Mouse (Mus musculus) frontal cortex, adult 2 months (tissue): ENCODE measurements around the gene Ttc23. TPM values are rescaled to one million over a fixed set of nuclear protein-coding genes. Genes with fewer than 3 reads are reported as not detected.

Experiments used
- DNase-seq, 2 experiments: peaks; one replicate each; pipeline ENCODE4 v3.0.0; 2022; ENCODE audit warnings: low spot score in 1 of 2; ENCODE audit errors: extremely low spot score in 1 of 2
- polyA plus RNA-seq: library from polyadenylated mRNA; depleted of rRNA; stranded (reverse); fragments of >200 nt; gene quantifications from 2 replicates; pipeline ENCODE4 v1.2.3, GENCODE M21; 2012

The Ttc23 gene
- polyA plus RNA-seq, 1 experiment, result 5.5 TPM

DNA sequence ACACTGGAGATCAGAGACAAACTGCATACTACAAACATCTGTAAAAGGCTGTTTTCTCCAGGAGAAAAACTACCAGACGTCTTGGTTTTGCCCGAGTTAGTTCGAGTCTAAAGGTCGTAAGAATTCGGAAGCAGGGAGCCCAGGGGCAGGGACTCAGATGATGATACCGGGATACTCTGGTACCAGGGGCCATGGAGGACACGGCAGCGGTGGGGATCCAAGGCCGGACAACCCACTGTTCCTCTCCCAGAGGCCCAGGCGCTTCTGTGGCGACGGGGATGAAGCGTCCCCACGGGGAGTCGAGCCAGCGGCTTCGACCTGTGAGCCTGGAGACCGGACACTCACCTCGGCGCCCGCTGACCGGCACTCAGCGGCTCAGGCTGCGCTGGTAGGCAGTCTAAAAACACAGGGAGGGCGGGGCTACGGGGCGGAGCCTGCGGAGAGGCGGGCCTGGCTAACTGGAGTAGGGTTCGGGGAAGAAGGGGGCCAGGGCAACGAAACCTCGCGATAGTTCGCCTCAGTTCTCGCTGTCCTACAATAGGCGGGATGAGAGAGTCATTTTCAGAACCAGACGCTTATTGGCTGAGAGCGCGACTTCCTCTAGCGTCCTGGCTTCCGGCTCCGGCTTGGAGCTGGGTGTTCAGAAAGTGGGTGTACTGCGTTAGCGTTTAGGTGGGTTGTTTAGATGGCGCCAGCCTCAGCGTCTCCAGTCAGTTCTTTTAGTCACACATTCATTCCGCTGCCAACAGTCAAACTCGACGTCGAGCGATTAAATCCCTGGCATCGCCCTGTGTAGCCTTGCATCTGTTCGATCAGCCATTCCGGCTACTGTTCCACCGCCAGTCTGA is 2.2 kb upstream of the Ttc23 start, which contains the start of gene Lrrc28:
Gene Lrrc28 (minus strand): TSS at position 436 of the 848 bp plus-strand sequence.
- peak; percentile 99 to 100 for DNase-seq

DNA sequence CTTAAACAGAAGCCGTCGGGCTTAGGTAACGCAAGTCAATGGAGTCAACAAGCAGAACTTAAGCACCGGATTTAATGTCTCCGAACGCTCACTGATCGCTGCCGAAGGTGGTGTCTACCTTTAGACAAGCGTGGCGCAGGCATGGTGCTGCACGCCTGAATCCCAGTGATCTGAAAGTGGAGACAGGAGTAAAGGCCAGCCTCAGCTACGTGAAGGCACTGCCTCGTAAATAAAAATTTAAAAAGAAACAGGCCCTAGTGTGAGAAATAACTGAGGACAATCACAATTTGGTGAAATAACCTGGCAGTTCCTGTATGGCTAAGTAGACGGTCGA is 1.6 kb upstream of the Ttc23 start:
- DNase-seq, result no peak

DNA sequence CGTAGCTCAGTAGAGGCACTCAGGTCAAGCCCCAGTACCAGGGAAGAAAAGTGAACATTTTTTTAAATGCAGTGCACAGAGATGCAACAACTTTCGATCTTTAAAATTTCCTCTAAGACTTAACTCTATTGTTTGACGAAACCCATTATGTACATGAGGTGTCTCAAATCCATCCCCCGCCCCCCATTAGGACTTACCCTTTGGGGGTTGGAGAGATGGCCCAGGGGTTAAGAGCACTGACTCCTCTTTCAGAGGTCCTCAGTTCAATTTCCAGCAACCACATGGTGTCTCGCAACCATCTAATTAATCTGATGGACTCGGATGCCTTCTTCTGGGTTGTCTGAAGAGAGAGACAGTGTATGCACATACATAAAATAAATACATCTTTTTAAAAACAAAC is 1.1 kb upstream of the Ttc23 start:
- no peak for DNase-seq

DNA sequence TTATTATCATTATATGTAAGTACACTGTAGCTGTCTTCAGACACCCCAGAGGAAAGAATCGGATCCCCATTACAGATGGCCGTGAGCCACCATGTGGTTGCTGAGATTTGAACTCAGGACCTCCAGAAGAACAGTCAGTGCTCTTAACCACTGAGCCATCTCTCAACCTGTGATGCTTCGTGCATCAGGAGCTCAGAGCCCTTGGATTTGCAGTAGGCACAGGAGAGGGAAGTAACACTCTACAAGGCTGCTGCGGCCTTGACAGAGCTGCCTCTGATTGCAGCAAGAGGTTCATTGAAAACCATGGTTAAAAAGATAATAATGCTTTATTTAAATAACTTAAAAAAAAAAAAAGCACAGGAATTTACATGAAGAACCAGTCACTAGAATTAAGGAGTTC is 1.2 kb downstream of the Ttc23 start:
- DNase-seq, result no peak

DNA sequence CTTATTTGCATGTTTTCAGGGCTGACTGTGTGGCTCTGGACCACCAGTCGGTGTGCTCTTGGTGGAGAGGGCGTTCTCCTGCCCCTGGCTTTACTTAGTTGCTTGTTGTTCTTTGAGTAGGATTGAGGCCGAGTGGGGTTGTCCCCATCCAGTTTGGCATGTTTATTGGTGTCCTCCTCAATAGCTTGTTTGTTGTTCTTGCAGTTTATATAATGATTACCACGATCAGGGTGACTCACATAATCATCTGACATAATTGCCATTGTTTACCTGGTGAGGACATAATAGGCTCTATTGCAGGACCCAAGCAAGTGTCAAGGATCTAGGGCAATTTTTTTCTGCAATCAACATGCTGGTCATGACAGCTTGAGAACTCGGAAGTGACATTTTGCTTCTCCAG is 5.0 kb downstream of the Ttc23 start:
- DNase-seq, result no peak

DNA sequence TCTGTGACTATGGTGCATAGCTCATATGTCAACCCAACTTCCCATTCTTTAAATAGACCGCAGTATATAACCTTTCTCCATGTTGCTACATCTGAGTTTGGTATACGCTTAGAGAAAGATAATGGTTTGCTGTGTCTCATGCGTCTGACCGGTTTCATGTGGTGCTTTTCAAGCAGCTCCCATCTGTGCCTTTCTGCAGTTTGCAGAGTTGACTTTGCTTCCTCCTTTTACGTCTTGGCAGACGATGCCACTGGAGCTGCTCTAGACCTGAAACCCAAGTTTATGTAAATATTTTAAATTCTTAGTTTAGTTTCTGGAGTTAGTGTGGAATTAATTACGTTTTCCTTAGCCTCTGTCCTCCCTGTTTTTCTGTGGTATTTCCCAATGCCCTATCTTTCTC is 7.5 kb downstream of the Ttc23 start:
- peak in 1 of 2 experiments; percentile 33 for DNase-seq

DNA sequence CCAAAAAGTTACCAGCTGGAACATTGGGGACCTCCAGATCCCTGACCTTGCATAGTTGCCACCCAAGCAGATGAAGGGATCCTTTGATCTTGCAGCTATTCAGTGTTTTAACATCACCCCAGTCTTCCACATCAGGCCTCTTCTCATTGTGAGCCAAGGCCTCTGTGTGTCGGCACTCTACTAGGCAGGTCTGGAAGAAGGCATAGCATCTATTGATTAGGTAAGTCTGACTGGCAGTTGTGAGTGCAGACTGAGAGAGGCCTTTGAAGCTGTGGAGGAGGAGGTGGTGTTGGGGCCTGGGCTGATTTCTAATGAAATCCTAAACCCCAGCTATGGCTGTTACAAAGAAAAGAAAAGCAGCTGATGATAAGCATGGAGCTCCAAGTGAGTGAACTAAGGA is 8.0 kb downstream of the Ttc23 start:
- no peak for DNase-seq

DNA sequence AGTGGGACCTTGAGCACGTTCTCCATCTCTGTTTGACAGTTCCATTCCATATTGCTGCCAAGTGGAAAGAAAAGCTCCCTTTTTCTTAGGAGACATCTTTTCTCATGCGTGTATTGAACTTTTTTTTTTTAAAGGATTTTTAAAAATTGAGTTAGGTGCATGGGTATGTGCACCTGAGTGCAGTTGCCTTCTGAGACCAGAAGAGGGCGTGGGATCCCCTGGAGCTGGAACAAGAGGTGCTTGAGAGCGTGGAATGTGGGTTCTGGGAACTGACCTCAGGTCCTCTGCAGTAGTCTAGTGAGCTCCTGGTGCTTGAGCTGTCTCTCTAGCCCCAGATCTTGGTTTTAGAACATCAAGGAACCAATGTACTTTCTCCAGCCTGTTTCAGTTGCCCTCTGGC is 10.9 kb downstream of the Ttc23 start:
- DNase-seq, result no peak

DNA sequence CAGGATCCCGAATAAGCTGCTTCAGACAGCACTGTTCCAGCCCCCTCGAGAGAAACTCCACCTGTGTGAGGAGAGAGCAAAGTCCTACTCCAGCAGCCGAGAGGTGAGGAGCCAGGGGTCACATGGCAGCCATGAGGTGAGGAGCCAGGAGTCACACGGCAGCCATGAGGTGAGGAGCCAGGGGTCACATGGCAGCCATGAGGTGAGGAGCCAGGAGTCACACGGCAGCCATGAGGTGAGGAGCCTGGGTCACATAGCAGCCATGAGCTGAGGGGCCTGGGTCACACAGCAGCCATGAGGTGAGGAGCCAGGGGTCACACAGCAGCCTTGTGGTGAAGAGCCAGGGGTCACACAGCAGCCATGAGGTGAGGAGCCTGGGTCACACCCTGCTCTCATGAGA is 15.2 kb downstream of the Ttc23 start:
- no peak for DNase-seq

DNA sequence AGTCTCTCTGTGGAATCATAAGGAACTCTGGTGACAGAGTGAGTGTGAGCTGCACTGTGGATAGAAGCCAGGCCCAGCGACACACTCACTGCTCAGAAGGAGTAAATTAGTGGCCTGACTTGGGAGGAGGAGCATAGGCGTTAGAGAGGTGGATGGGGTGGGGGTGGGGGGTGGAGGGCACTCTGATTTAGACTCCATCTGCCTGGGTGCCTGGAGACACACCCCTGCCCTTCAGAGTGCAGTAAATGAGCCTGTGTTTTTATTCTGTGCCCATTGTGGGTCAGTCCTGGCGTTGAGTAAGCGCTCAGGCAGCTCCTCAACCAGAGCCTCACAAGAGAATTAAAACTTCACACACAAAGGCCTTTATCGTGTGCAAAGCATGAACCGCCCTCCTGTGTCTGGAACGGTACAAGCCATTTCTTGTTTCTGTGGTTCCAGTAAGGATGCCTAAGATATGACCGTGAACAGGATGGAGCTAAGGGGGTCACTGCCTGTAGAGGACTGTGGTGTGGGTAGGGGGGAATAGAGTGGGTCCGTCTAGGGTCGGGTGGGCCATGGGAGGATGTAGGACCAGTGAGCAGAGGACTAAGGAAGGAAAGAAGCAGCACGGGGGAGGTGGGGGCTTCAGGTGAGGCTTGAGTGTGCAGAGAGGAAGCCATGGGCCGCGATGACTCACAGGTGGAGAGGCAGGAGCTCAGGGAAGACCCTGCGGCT is 16.9 kb downstream of the Ttc23 start:
- DNase-seq, result no peak

DNA sequence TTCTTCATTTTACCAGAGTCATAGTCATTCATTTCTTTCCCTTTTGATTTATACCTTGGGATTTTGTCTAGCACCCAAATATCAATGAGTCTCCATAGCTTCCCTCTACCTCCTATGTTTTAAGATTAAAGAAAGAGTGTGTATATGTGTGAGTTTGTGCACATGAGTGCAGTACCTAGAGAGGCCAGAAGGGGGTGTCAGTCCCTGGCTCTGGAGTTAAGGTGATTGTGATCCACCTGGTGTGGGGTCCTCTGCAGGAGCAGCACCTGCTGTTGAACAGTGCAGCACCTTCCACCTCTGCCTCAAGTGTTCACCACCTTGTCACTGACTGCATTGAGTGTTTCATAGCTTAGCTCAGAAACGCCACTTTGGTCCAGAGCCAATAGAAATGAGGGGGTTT is 23.8 kb downstream of the Ttc23 start:
- no peak for DNase-seq

DNA sequence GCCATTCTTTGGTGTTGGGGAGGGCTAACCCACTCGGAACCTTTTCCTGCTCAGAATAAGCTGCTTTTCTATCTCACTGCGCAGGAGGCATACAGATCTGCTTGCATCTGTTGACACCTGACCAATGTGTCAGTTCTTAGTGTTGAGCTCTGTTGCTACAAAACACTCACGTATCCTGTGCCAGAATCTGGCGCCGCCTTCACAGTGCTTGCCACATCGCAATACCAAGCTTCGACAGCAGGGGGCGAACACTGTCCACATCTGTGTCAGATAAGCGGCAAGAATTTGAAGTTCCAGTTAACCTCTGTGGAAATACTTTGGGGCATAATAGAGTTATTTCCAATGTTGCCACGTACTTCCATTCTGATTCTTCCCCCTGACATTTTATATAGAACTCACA is 25.4 kb downstream of the Ttc23 start:
- DNase-seq, result peak; percentile 87 to 99

DNA sequence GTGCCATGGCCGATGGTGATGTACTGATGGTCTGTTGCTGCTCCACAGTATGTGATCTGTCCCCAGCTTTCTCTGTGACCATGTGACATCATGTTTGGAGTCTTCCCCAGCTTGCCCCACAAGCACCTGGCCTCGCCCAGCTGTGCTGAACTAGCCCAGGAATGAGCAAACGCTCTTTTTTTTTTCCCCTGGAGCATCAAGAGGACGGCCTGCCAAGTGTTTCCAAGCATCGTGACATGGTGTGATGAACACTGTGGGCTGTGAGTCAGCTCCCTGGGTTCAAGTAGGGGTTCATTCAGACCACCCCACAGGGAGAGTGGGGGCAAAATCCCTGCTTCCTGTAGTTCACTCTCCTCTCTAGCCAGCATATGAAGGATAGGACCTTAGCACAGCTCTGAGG is 26.4 kb downstream of the Ttc23 start:
- no peak for DNase-seq

DNA sequence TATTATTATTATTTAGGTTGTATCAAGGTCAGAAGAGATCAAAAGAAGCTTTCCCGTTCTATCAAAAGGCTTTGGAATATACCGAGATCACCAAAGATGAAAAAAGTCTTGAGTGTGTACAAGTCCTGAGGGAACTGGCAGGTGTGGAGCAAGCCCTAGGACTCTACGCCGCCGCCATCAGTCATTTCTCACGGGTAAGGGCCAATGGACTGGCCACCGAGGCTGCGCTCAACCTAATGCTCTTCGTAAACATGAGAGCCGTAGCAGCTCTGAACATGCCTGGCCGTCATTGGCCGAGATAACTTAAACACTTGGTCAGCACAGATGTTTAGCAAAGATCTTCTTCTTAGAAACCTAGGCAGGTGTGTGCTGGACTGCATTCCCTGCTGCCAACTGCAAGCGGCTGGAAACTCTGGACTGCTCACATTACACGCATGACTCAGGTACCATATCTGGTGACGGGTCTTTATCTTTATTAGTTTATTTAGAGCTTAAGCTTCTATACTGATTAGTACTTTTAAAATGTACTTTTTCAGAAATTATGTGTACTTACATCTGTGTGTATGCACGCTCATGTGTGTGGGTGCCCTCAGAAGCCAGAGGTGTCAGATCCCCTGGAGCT is 31.8 kb downstream of the Ttc23 start:
- no peak for DNase-seq

DNA sequence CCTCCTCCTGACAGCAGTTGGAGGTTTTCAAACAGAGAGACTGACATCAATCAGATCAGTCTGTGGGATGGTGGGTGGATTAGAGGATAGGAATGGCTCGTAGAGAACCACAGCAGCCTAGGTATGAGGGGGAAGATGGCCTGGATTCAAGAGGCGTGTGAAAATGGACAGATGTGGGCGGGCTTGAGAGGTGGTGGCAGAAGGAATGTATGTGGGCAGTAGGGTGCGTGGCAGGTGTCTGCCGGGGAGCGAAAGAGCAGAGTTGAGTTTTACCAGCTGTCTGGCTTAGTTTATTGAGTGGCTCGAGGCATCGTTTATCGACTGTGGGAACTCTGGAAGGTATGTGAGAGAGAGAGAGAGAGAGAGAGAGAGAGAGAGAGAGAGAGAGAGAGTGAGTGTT is 33.9 kb downstream of the Ttc23 start:
- no peak for DNase-seq

DNA sequence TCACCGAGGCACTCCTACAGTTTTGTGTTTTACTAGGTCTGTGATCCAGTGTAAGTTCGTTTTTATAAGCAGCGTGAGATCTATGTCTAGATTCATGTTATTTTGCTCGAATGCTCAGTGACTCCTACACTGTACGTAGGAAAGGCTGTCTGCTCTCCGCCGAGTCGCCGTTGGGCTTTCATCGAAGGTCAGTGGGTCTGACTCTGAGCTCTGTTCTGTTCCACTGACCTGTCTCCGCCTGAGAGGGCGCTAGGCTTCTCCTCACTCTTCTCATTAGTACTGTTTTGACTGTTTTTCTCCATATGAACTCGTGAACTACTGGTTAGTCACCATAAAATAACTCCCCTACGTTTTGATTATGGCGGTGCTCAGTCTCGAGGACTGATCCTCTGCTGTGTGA is 35.8 kb downstream of the Ttc23 start:
- DNase-seq, result no peak

DNA sequence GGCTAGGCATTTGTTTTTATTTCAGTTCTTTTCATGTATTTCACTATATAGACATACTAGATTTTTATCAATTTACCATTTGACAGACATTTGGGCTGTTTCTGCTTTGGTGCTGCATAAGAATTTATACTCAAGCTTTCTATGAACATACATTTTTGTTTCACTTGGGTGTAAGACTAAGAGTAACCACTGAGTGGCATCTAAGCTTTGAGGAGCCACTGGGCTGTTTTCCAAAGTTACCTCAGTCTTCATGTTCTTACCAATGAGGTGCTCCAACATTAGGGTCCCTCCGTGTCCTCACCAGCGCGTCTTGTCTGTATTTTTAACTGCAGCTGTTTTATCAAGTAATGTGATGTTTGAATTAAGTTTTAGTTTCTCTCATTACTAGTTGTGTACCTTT is 39.3 kb downstream of the Ttc23 start:
- no peak for DNase-seq

DNA sequence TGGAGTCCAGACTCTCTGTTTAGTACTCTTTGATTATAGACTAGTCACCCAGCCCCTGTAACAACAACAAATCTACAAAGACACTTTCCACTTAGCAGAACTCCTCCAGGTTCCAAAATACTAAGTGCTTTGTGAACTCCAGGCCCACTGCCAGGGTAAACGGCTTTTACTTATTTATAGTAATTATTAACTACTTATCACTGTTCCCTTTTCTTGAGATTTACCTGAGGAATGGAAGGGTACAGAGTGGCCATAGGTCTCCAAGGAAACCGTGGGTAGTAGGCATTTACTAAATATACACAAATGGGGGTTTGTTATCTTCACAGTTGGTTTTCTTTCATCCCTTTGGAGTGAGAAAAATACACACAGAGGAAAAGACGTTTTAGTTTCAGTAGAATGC is 41.1 kb downstream of the Ttc23 start:
- DNase-seq, result no peak

DNA sequence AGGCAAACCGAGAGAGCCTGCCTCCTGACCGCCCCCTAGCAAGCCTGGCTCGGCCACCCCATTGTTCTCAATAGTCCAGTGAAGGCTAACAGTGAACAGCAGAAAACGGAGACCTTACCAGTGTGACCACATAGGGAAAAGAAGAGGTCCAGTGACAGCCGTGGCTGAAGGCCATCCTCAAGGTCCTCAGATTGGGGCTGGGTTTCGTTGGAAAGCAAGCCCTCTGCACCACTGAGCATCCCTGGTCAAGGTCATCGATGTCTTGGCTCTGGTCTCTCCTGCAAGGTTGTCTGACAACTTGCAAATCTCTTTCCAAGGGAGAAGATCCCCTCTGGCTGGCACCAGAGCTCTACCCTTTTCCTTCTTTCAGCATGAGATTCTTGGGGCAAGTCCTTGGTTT is 42.6 kb downstream of the Ttc23 start:
- DNase-seq, result no peak

DNA sequence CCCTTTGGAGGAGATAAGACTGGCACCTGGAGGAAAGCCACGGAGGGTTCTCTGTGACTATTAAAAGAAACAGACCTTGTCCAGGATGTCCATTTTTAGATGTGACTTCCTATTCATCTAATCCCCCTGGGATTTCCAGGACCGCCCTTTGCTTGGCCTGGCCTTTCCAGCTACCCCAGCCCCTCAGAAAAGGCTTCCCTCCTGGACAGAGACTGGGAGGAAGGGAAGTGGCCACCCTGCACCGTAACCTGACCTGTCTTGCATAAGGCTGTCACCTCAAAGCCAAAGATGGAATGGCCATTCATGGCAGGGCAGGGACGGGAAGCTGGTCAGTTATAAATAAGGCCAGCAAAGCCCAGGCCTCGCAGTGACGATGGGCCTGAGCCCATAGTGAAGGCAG is 43.8 kb downstream of the Ttc23 start:
- DNase-seq, result no peak

DNA sequence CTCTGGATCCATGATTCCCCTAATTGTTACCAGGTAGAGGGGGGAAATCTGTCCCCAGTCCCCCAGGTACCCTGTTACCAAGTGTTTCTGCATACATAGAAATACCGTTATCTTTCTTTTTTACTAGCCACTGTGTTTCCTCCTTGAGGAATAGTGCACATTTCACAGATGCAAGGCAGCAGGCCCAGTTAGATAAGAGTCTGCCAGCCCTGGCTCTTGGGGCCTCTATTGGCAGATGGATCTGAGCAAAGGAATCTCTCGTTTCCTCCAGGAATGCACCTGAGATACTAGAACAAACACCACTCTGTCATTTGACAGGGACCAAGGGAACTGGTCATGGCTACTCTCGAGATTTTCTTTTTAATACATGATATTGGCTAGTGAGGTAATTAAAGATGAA is 44.9 kb downstream of the Ttc23 start:
- DNase-seq, result no peak
